Mouse (Mus musculus): ENCODE results near the gene Itgal. TPM values are rescaled to one million over a fixed set of nuclear protein-coding genes. Genes with fewer than 3 reads are reported as not detected.
"Not testable (repeated sequence)": the region's sequence is repeated elsewhere in the genome, so short reads cannot be mapped to it uniquely, and the experiment has no call there.

The Itgal gene
- total RNA-seq, 2 experiments from 2014 or later, result 1.9 to 4.1 TPM

- DNase-seq, result peak in 1 of 2 experiments; percentile 25
Measured at GRCm38 (mm10) chr7:127278311-127278710, 17.7 kb upstream of the Itgal start.

- DNase-seq, result peak in 1 of 2 experiments; percentile 50
Measured at GRCm38 (mm10) chr7:127280092-127280491, 16.0 kb upstream of the Itgal start.

- DNase-seq, result no peak
Measured at GRCm38 (mm10) chr7:127281114-127281513, 14.9 kb upstream of the Itgal start.

- no peak for DNase-seq
Measured at GRCm38 (mm10) chr7:127282190-127282589, 13.9 kb upstream of the Itgal start.

- no peak for DNase-seq
Measured at GRCm38 (mm10) chr7:127285154-127285553, 10.9 kb upstream of the Itgal start.

- no peak for DNase-seq
Measured at GRCm38 (mm10) chr7:127287940-127288339, 8.1 kb upstream of the Itgal start.

GRCm38 (mm10) chr7:127289306-127289705 is 6.8 kb upstream of the Itgal start:
- peak in 1 of 2 experiments; percentile 17 for DNase-seq

- DNase-seq, result peak in 1 of 2 experiments; percentile 25
Measured at GRCm38 (mm10) chr7:127290142-127290541, 5.9 kb upstream of the Itgal start.

GRCm38 (mm10) chr7:127296786-127297555 is 911 bp downstream of the Itgal start:
- no peak for DNase-seq

GRCm38 (mm10) chr7:127297586-127298193 is 1.6 kb downstream of the Itgal start:
- DNase-seq, result no peak

- DNase-seq, result no peak
Measured at GRCm38 (mm10) chr7:127308431-127308830, 12.4 kb downstream of the Itgal start.

- peak; percentile 54 to 80 for DNase-seq
Measured at GRCm38 (mm10) chr7:127308887-127309286, 12.8 kb downstream of the Itgal start.

- DNase-seq, result no peak
Measured at GRCm38 (mm10) chr7:127309951-127310350, 13.9 kb downstream of the Itgal start.

- DNase-seq, result no peak
Measured at GRCm38 (mm10) chr7:127313912-127314311, 17.9 kb downstream of the Itgal start.

- DNase-seq, result no peak
Measured at GRCm38 (mm10) chr7:127321106-127321505, 25.0 kb downstream of the Itgal start.

- DNase-seq, result no peak
Measured at GRCm38 (mm10) chr7:127322085-127322484, 26.0 kb downstream of the Itgal start.

GRCm38 (mm10) chr7:127324944-127325343 is 28.9 kb downstream of the Itgal start:
- no peak for DNase-seq

GRCm38 (mm10) chr7:127325550-127325949 is 29.5 kb downstream of the Itgal start:
- DNase-seq, result no peak

- DNase-seq, result peak; percentile 58 to 75
Measured at GRCm38 (mm10) chr7:127326685-127327084, 30.6 kb downstream of the Itgal start.

- no peak for DNase-seq
Measured at GRCm38 (mm10) chr7:127333240-127333639, 37.2 kb downstream of the Itgal start.

GRCm38 (mm10) chr7:127335604-127336003 is 39.5 kb downstream of the Itgal start:
- DNase-seq, result no peak

- DNase-seq, result peak in 1 of 2 experiments; percentile 4
Measured at GRCm38 (mm10) chr7:127337636-127338035, 41.6 kb downstream of the Itgal start.

GRCm38 (mm10) chr7:127341356-127341755 is 45.3 kb downstream of the Itgal start:
- no peak for DNase-seq

GRCm38 (mm10) chr7:127341861-127342260 is 45.8 kb downstream of the Itgal start:
- DNase-seq, result not testable (repeated sequence)
